Comparison of ENCODE assay signal across 20 mouse cellular contexts in genomic region chr1:58610611-58611010, GRCm38 (mm10).
"Had no signal": no experiment of that assay in that cellular context is flagged by ENCODE, and none has a peak within 500 bp of the region (broad histone marks: within the 10 kb centered on the region; RNA-seq: fewer than 3 reads in every experiment).

No protein-coding gene starts in this region.

- H3K27me3 ChIP-seq: heart, embryonic 13.5 days; heart, embryonic 15.5 days; hindbrain, embryonic 13.5 days; hindbrain, embryonic 15.5 days; limb, embryonic 13.5 days; limb, embryonic 15.5 days had no signal

- H3K9ac ChIP-seq: forebrain, postnatal 0 days; heart, embryonic 13.5 days; heart, embryonic 15.5 days; hindbrain, embryonic 13.5 days; hindbrain, embryonic 15.5 days; limb, embryonic 13.5 days; limb, embryonic 15.5 days; liver, embryonic 14.5 days had no signal

- H3K9me3 ChIP-seq: heart, embryonic 15.5 days; hindbrain, embryonic 15.5 days; limb, embryonic 15.5 days had no signal

- H3K4me3 ChIP-seq: heart, adult 2 months; heart, embryonic 13.5 days; heart, embryonic 15.5 days; hindbrain, embryonic 13.5 days; hindbrain, embryonic 15.5 days; limb, embryonic 13.5 days; limb, embryonic 15.5 days had no signal

- H3K27ac ChIP-seq: heart, adult 2 months; heart, embryonic 13.5 days; heart, embryonic 15.5 days; hindbrain, embryonic 13.5 days; hindbrain, embryonic 15.5 days; hindbrain, postnatal 0 days; limb, embryonic 13.5 days; limb, embryonic 15.5 days; liver, embryonic 14.5 days had no signal

- DNase-seq: forebrain, postnatal 0 days; gastrocnemius, postnatal 10 days; gastrocnemius, postnatal 25 days; heart, adult 2 months; heart, postnatal 14 days; heart, postnatal 36 days; layer of hippocampus, adult 9-11 months; layer of hippocampus, postnatal 36 days; left cerebral cortex, postnatal 4 days had no signal

- H3K4me1 ChIP-seq: heart, embryonic 13.5 days; heart, embryonic 15.5 days; hindbrain, embryonic 13.5 days; hindbrain, embryonic 15.5 days; limb, embryonic 13.5 days; limb, embryonic 15.5 days had no signal

- H3K4me2 ChIP-seq: heart, embryonic 11.5 days; heart, embryonic 13.5 days; heart, embryonic 15.5 days; hindbrain, embryonic 13.5 days; hindbrain, embryonic 15.5 days; limb, embryonic 13.5 days; limb, embryonic 15.5 days; liver, embryonic 11.5 days had no signal

- ATAC-seq: forebrain, postnatal 0 days; hindbrain, postnatal 0 days; intestine, embryonic 16.5 days had no signal

- H3K36me3 ChIP-seq: heart, embryonic 13.5 days; heart, embryonic 15.5 days; hindbrain, embryonic 13.5 days; hindbrain, embryonic 15.5 days; limb, embryonic 13.5 days; limb, embryonic 15.5 days had no signal
